Mouse (Mus musculus) layer of hippocampus, postnatal 14 days (tissue): Measurements from ENCODE around the gene Map3k19. TPM values are rescaled to one million over a fixed set of nuclear protein-coding genes. Genes with fewer than 3 reads are reported as not detected.

Experiments used
- DNase-seq, 2 experiments: peaks; one replicate each; pipeline ENCODE4 v3.0.0; 2021 to 2022; ENCODE audit warnings: low spot score in 2 of 2, mixed read lengths in 1 of 2
- total RNA-seq, 2 experiments: library from RNA; stranded (reverse); gene quantifications; 2 replicates each; pipeline ENCODE4 v1.2.3; 2021

The Map3k19 gene
- total RNA-seq, 2 experiments from 2014 or later: 4.6 TPM

- DNase-seq: no peak
Measured at GRCm38 (mm10) chr1:127802916-127803315, 51.9 kb downstream of the Map3k19 start.

- DNase-seq: no peak
Measured at GRCm38 (mm10) chr1:127796752-127797151, 58.1 kb downstream of the Map3k19 start.

GRCm38 (mm10) chr1:127796341-127796740, 58.5 kb downstream of the Map3k19 start:
- DNase-seq: no peak

- peak in 1 of 2 experiments; percentile 33 for DNase-seq
Measured at GRCm38 (mm10) chr1:127795087-127795769, 59.6 kb downstream of the Map3k19 start.

GRCm38 (mm10) chr1:127793459-127793858, 61.4 kb downstream of the Map3k19 start:
- DNase-seq: no peak

GRCm38 (mm10) chr1:127788943-127789342, 65.9 kb downstream of the Map3k19 start:
- no peak for DNase-seq

GRCm38 (mm10) chr1:127785882-127786281, 68.9 kb downstream of the Map3k19 start:
- DNase-seq: no peak

GRCm38 (mm10) chr1:127783862-127784261, 71.0 kb downstream of the Map3k19 start:
- DNase-seq: no peak

GRCm38 (mm10) chr1:127780849-127781248, 74.0 kb downstream of the Map3k19 start:
- no peak for DNase-seq

- DNase-seq: no peak
Measured at GRCm38 (mm10) chr1:127780142-127780541, 74.7 kb downstream of the Map3k19 start.

GRCm38 (mm10) chr1:127778611-127779010, 76.2 kb downstream of the Map3k19 start:
- DNase-seq: no peak

- DNase-seq: no peak
Measured at GRCm38 (mm10) chr1:127776246-127776645, 78.6 kb downstream of the Map3k19 start.

GRCm38 (mm10) chr1:127775206-127775720, 79.6 kb downstream of the Map3k19 start:
- DNase-seq: no peak

- DNase-seq: no peak
Measured at GRCm38 (mm10) chr1:127774501-127774880, 80.3 kb downstream of the Map3k19 start.

- DNase-seq: peak; percentile 97 to 99
Measured at GRCm38 (mm10) chr1:127773803-127774500, 80.9 kb downstream of the Map3k19 start, which contains the start of gene Ccnt2. Gene Ccnt2, plus strand, starts transcription at chr1:127774164.

GRCm38 (mm10) chr1:127773198-127773802, 81.5 kb downstream of the Map3k19 start:
- no peak for DNase-seq

GRCm38 (mm10) chr1:127766741-127767140, 88.1 kb downstream of the Map3k19 start:
- no peak for DNase-seq

GRCm38 (mm10) chr1:127765468-127765867, 89.4 kb downstream of the Map3k19 start:
- peak in 1 of 2 experiments; percentile 12 for DNase-seq
